Mouse (Mus musculus) heart, postnatal 0 days (tissue): ENCODE results near the gene Atf2. TPM values are rescaled to one million over a fixed set of nuclear protein-coding genes. Genes with fewer than 3 reads are reported as not detected.

Experiments used
- ATAC-seq: fragments of 200-750 bp; cut with Nextera tagmentation; 2 replicates; pipeline ENCODE4 v1.8.0; 2017; ENCODE audit warnings: low read depth, moderate number of reproducible peaks, moderate library complexity; ENCODE audit not compliant: insufficient read depth
- DNase-seq: peaks from one replicate; pipeline ENCODE4 v3.0.0-alpha.2; 2016; ENCODE audit warnings: low spot score
- H3K27ac ChIP-seq: fragments of 300-500 bp; sonication (generic); 2 replicates; pipeline ENCODE4 v1.5.1; 2014; ENCODE audit warnings: low read depth, mild to moderate bottlenecking
- H3K27me3 ChIP-seq: fragments of 300-500 bp; sonication (generic); 2 replicates; pipeline ENCODE4 v1.6.1; 2014; ENCODE audit warnings: low read length, mixed read lengths; ENCODE audit not compliant: control insufficient read depth, insufficient read depth
- H3K36me3 ChIP-seq: fragments of 300-500 bp; sonication (generic); replicated peaks from 2 replicates; pipeline ENCODE4 v1.6.1; 2014; ENCODE audit warnings: low read length, mixed read lengths; ENCODE audit not compliant: control insufficient read depth, insufficient read depth
- H3K4me1 ChIP-seq: fragments of 300-500 bp; sonication (generic); 2 replicates; pipeline ENCODE4 v1.6.1; 2014; ENCODE audit warnings: antibody characterized with exemption; ENCODE audit not compliant: control insufficient read depth, insufficient read depth
- H3K4me2 ChIP-seq: fragments of 300-500 bp; sonication (generic); 2 replicates; pipeline ENCODE4 v1.6.1; 2014; ENCODE audit warnings: low read depth, mild to moderate bottlenecking, low read length, moderate library complexity
- H3K4me3 ChIP-seq: fragments of 300-500 bp; sonication (generic); 2 replicates; pipeline ENCODE4 v1.5.1; 2014; ENCODE audit warnings: low read depth, low read length
- H3K9ac ChIP-seq: fragments of 300-500 bp; sonication (generic); replicated peaks from 2 replicates; pipeline ENCODE4 v1.6.1; 2014; ENCODE audit warnings: low read depth, low read length, mixed read lengths
- H3K9me3 ChIP-seq: fragments of 300-500 bp; sonication (generic); replicated peaks from 2 replicates; pipeline ENCODE4 v1.6.1; 2016; ENCODE audit warnings: low read length; ENCODE audit not compliant: control insufficient read depth
- CTCF ChIP-seq: IDR thresholded peaks from 2 replicates; pipeline ENCODE4 v1.5.1; 2016; ENCODE audit warnings: antibody characterized with exemption, control low read depth, low read depth
- EP300 ChIP-seq: IDR thresholded peaks from 2 replicates; pipeline ENCODE4 v1.6.1; 2016; ENCODE audit warnings: antibody characterized with exemption, low read depth
- WGBS: fragments of 180-500 bp; shearing (Covaris S2); extraction: QIAGEN DNeasy Blood & Tissue Kit; methylation state at CpG from one replicate; pipeline ENCODE4 v1.1.7; 2014; 5-methylcytosine and 5-hydroxymethylcytosine counted together
- polyA plus RNA-seq: library from polyadenylated mRNA; unstranded; fragments of >200 nt; fragmentation: Nextera tagmentation; extraction: Ambion mirVana; gene quantifications from 2 replicates; pipeline ENCODE4 v1.2.1, GENCODE M21; 2015
- total RNA-seq: library from RNA; depleted of rRNA; stranded (reverse); fragments of >200 nt; gene quantifications from 2 replicates; pipeline ENCODE4 v1.2.3, GENCODE M21; 2014; ENCODE audit warnings: low replicate concordance

The Atf2 gene
- total and polyA plus RNA-seq, 2 experiments from 2014 or later, result 21.7 to 27.1 TPM

DNA sequence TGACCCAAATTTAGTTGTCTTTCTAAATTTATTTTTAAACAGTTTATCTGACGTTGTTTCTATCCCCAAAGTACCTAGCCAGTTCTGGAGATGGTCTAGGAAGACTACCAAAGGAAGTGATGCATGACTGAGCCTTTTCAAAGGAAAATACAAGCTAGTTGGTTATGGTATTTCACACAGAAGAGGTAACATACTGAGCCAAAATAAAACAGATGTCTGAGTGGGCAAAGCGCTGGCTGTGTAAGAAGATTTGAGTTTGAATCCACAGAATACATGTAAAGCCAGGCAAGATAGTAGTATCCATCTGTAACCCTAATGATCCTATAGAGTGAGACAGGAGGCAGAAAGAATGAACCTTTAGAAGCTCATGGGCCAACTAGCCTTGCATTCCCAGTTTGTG, 14.5 kb downstream of the Atf2 start:
- Histone ChIP-seq H3K4me3 (no peak overlapping the region), H3K36me3 (0 out of 2 replicates have a peak, but pooled peaks cover 14% of the 10 kb centered on the region), H3K4me2 (no peak overlapping the region), H3K27ac (no peak overlapping the region), H3K9me3 (no peaks in the 10 kb centered on the region), H3K4me1 (peaks cover 6% of the 10 kb centered on the region; the same call in 1 of the 2 replicates), H3K9ac (no peak overlapping the region), H3K27me3 (no peaks in the 10 kb centered on the region)
- 86% methylated on average over 2 of the region's 2 CpGs for WGBS
- no peak for TF ChIP-seq CTCF
- ATAC-seq, result no peak
- DNase-seq, result no peak

DNA sequence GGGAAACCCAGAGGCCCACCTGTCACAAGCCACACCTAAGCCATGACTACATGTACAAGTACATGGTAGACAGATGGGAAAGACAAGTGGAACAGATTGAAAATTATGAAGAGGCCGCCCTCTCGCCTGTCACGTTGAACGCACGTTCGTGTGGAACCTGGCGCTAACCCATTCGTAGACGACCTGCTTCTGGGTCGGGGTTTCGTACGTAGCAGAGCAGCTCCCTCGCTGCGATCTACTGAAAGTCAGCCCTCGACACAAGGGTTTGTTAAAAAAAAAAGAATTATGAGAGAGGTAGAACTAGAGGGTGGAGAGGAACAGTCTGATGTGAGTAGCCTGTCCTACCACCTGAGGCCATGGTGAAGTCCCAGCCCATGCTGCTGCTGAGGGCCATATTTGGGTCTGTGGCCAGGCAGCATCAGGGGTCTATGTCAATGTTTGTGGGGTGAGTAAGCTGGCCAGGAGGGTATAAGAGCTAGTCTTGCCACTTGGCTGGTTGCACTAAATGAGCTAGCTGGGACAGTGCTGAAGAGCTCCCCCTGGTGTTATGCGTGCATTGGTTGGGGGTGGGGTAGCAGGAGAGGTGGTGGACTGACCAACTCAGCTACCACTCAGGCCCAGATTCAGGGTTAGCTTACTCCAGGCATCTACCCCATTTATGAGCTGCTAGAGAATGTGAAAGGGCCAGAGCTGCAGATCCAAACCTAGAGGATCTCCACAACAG, 24.5 kb downstream of the Atf2 start:
- Histone ChIP-seq H3K9me3 (no peaks in the 10 kb centered on the region), H3K4me3 (no peak overlapping the region), H3K36me3 (peaks cover 6% of the 10 kb centered on the region; the same call in 1 of the 2 replicates), H3K9ac (no peak overlapping the region), H3K4me1 (no peaks in the 10 kb centered on the region), H3K27me3 (no peaks in the 10 kb centered on the region), H3K4me2 (no peak overlapping the region), H3K27ac (no peak overlapping the region)
- no peak for ATAC-seq
- peak; percentile 23 for DNase-seq
- TF ChIP-seq CTCF, result peak; percentile 66
- no peak for TF ChIP-seq EP300
- WGBS, result 81% methylated on average over 16 of the region's 16 CpGs

- Histone ChIP-seq H3K9me3 (no peaks in the 10 kb centered on the region), H3K36me3 (0 out of 2 replicates have a peak, but pooled peaks cover 4% of the 10 kb centered on the region), H3K4me1 (no peaks in the 10 kb centered on the region; the same call in 1 of the 2 replicates), H3K27me3 (no peaks in the 10 kb centered on the region), H3K4me3 (no peak overlapping the region), H3K4me2 (no peak overlapping the region), H3K9ac (no peak overlapping the region), H3K27ac (no peak overlapping the region)
- ATAC-seq (no peak), DNase-seq (no peak)
- no peak for TF ChIP-seq CTCF
- WGBS, result 65% methylated on average over 4 of the region's 4 CpGs
Observed at GRCm38 (mm10) chr2:73860046-73860624, 32.3 kb downstream of the Atf2 start.

GRCm38 (mm10) chr2:73857352-73857751, 35.1 kb downstream of the Atf2 start:
- H3K27ac ChIP-seq, result no peak overlapping the region
- H3K27me3 ChIP-seq, result no peaks in the 10 kb centered on the region
- H3K9me3 ChIP-seq, result no peaks in the 10 kb centered on the region
- no peaks in the 10 kb centered on the region; the same call in 1 of the 2 replicates for H3K4me1 ChIP-seq
- no peak for DNase-seq
- no peak for TF ChIP-seq EP300
- no peak for TF ChIP-seq CTCF
- H3K36me3 ChIP-seq, result 0 out of 2 replicates have a peak, but pooled peaks cover 4% of the 10 kb centered on the region
- H3K9ac ChIP-seq, result no peak overlapping the region
- no peak for ATAC-seq
- no peak overlapping the region for H3K4me3 ChIP-seq
- H3K4me2 ChIP-seq, result no peak overlapping the region

DNA sequence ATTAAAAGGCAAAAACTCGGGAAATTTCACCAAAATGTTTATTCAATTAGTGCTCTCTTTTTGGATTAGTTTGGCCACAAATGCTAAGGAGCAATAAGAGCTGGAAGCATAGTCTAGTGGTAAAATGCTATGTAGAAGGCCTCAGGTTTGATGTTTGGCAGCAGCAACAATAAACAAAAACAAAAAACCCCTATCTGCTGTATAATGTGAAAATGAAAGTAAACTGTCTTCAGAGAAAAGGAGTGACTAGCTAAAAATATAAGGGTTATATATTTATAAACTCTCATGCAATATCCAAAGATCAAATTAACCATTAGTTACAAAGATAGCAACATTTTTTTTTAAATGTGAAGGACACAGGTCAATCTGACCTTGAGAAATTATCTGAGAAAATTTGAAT, 36.2 kb downstream of the Atf2 start:
- no peak overlapping the region for H3K9ac ChIP-seq
- H3K27me3 ChIP-seq, result no peaks in the 10 kb centered on the region
- 0 out of 2 replicates have a peak, but pooled peaks cover 2% of the 10 kb centered on the region for H3K36me3 ChIP-seq
- DNase-seq, result no peak
- H3K9me3 ChIP-seq, result no peaks in the 10 kb centered on the region
- TF ChIP-seq CTCF (no peak), EP300 (no peak)
- no peak overlapping the region for H3K4me2 ChIP-seq
- ATAC-seq, result no peak
- no peaks in the 10 kb centered on the region; the same call in 1 of the 2 replicates for H3K4me1 ChIP-seq
- H3K4me3 ChIP-seq, result no peak overlapping the region
- 80% methylated on average over 1 of the region's 1 CpGs for WGBS
- H3K27ac ChIP-seq, result no peak overlapping the region
